Mouse (Mus musculus) neural tube, embryonic 14.5 days (tissue): ENCODE measurements around the gene Gm45711. TPM values are rescaled to one million over a fixed set of nuclear protein-coding genes. Genes with fewer than 3 reads are reported as not detected.
A peak's percentile ranks its signal among the peaks of the same experiment; 100 is the strongest.

Experiments used
- ATAC-seq: fragments of 200-750 bp; cut with Nextera tagmentation; 2 replicates; pipeline ENCODE4 v1.8.0; 2017; ENCODE audit warnings: low read depth, mild to moderate bottlenecking, moderate TSS enrichment, moderate library complexity
- H3K27ac ChIP-seq: fragments of 300-500 bp; sonication (generic); 2 replicates; pipeline ENCODE4 v1.5.1; 2014; ENCODE audit warnings: low read depth, mild to moderate bottlenecking, control low read depth, low read length, moderate library complexity, mixed read lengths
- H3K27me3 ChIP-seq: fragments of 300-500 bp; sonication (generic); 2 replicates; pipeline ENCODE4 v1.6.1; 2014; ENCODE audit warnings: low read length; ENCODE audit not compliant: control insufficient read depth, insufficient read depth
- H3K36me3 ChIP-seq: fragments of 300-500 bp; sonication (generic); 2 replicates; pipeline ENCODE4 v1.6.1; 2014; ENCODE audit warnings: low read length, mixed read lengths; ENCODE audit not compliant: control insufficient read depth, insufficient read depth
- H3K4me1 ChIP-seq: fragments of 300-500 bp; sonication (generic); 2 replicates; pipeline ENCODE4 v1.6.1; 2014; ENCODE audit warnings: low read length; ENCODE audit not compliant: control insufficient read depth, insufficient read depth
- H3K4me2 ChIP-seq: fragments of 300-500 bp; sonication (generic); 2 replicates; pipeline ENCODE4 v1.6.1; 2014; ENCODE audit warnings: mild to moderate bottlenecking, low read depth, low read length, control low read depth
- H3K4me3 ChIP-seq: fragments of 300-500 bp; sonication (generic); 2 replicates; pipeline ENCODE4 v1.5.1; 2014; ENCODE audit warnings: low read depth, low read length, control low read depth, mixed read lengths
- H3K9ac ChIP-seq: fragments of 300-500 bp; sonication (generic); replicated peaks from 2 replicates; pipeline ENCODE4 v1.6.1; 2014; ENCODE audit warnings: low read depth, mild to moderate bottlenecking, control low read depth, low read length, mixed read lengths
- H3K9me3 ChIP-seq: fragments of 300-500 bp; sonication (generic); 2 replicates; pipeline ENCODE4 v1.6.1; 2016; ENCODE audit warnings: low read length; ENCODE audit not compliant: control insufficient read depth
- WGBS: fragments of 180-500 bp; shearing (Covaris S2); extraction: QIAGEN DNeasy Blood & Tissue Kit; methylation state at CpG from one replicate; pipeline ENCODE4 v1.1.7; 2014; 5-methylcytosine and 5-hydroxymethylcytosine counted together
- polyA plus RNA-seq: library from polyadenylated mRNA; unstranded; fragments of >200 nt; fragmentation: Nextera tagmentation; extraction: Ambion mirVana; gene quantifications from 2 replicates; pipeline ENCODE4 v1.2.1, GENCODE M21; 2014

The Gm45711 gene
- polyA plus RNA-seq, 1 experiment from 2014 or later = not detected

DNA sequence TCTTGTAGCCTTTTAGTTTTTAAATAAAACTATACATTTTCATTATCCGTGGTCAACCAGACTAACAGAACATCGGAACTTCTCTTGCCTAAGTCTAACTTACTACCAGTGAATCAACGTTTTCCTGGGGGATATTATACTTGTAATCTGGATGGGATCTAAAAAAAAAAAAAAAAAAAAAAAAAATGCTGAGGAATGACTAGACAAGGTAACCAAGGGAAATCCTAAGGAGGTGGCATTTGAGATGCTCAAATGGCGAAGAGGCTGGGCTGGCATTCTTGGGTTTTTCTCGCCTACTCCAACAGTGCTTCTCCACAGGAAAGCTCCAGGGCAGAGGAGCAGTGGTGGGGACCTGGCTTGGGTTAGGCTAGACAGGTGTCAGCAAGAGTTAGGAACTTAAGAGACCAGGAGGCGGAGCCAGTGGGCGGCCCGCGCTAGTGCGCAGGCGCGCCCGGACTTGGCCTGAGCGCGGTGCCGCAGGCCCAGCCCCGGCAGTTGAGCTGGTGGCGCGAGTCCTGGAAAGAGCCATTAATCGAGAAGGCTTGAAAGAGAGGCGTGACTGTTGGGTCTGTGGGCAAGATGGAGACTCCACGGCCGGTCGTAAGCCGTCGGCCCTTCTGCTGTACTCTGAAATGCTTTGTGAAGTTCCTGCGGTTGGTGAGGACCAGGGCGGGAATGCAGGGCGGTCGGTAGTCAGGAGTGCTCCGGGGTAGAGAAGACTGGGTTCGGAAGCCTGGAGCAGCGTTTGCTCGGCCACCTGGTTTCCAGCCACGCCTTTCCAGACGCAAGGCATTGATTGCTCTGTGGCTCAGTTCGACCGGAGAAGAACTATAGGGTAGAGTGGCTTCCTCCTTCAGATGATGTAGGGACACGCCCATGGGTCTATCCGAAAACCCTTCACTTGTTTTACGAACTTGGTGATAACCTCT is 59.2 kb downstream of the Gm45711 start, which contains the start of gene Cklf:
Gene Cklf, plus strand, starts transcription at position 423 of the 929 bp plus-strand sequence.
- no peaks in the 10 kb centered on the region for H3K36me3 ChIP-seq
- WGBS = 4% methylated on average over 41 of the region's 41 CpGs
- peak; percentile 81 for ATAC-seq

DNA sequence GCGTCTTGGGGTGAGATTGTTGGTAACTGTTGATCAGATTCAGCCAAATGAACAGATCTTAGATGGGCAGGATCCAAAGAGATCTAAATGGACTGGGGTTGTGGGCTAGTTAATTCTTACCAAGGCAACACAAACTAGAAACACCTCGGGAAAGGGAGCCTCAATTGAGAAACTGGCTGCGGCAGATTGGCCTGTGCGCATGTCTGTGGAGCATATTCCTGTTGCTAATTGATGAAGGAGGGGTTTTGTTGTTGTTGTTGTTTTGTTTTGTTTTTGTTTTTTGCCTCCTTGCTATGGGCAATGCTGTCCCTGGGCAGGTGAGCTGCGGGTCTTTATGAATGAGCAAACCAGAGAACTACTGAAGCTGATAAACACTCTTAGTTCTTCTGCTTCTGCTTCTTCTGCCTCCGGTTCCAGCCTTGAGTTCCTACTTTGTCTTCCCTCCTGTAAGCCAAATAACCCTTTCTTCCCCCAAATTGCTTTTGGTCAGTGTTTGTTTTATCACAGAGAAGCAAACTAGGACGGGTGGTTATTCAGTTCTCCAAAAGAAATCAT is 60.4 kb downstream of the Gm45711 start:
- WGBS = 88% methylated on average over 7 of the region's 7 CpGs

More for the DNA sequence above, 59.2 kb downstream of the Gm45711 start, which contains the start of gene Cklf:
- Histone ChIP-seq H3K27ac (0 out of 2 replicates have a peak within 1 kb of the TSS, but pooled peaks have one; percentile 48), H3K9me3 (no peaks in the 10 kb centered on the region), H3K4me2 (peak within 1 kb of the TSS; percentile 66), H3K9ac (peak within 1 kb of the TSS; percentile 47), H3K4me3 (peak within 1 kb of the TSS; percentile 55), H3K27me3 (0 out of 2 replicates have a peak, but pooled peaks cover 3% of the 10 kb centered on the region), H3K4me1 (peaks cover 8% of the 10 kb centered on the region; the same call in 1 of the 2 replicates)

DNA sequence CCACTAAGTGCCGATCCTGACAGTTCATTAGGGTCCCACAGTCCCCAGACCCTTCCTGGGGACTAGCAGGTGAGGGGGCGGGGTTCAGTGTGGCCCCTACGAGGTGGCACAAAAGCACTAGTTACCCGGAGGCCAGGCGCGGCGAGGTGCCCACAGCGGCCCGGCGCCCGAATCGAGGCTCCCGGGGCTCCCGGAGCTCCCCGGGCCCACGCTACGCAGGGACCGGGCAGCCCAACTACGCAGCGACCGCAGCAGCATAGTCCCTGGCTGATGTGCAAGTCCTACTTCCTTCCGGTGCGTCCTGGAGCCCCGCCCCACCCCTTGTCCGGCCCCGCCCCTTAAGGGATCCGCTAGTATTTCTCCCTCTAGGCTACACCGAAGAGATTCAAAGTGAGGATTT is 61.6 kb downstream of the Gm45711 start, which contains the start of gene Tk2:
Gene Tk2, minus strand, starts transcription at position 283 of the 400 bp plus-strand sequence.
- Histone ChIP-seq H3K4me1 (peaks cover 8% of the 10 kb centered on the region; the same call in 1 of the 2 replicates), H3K9me3 (no peaks in the 10 kb centered on the region), H3K27me3 (0 out of 2 replicates have a peak, but pooled peaks cover 3% of the 10 kb centered on the region), H3K27ac (no peak within 1 kb of the TSS), H3K4me2 (peak within 1 kb of the TSS; percentile 61), H3K36me3 (0 out of 2 replicates have a peak, but pooled peaks cover 2% of the 10 kb centered on the region), H3K9ac (peak within 1 kb of the TSS; percentile 86), H3K4me3 (peak within 1 kb of the TSS; percentile 87)
- ATAC-seq = peak; percentile 94
- under 1% methylated on average over 28 of the region's 28 CpGs for WGBS

More for the DNA sequence above, 60.4 kb downstream of the Gm45711 start:
- Histone ChIP-seq H3K36me3 (no peaks in the 10 kb centered on the region), H3K27ac (no peak overlapping the region), H3K4me1 (peaks cover 8% of the 10 kb centered on the region; the same call in 1 of the 2 replicates), H3K27me3 (0 out of 2 replicates have a peak, but pooled peaks cover 3% of the 10 kb centered on the region), H3K9me3 (no peaks in the 10 kb centered on the region), H3K4me2 (no peak overlapping the region), H3K4me3 (no peak overlapping the region), H3K9ac (no peak overlapping the region)
- no peak for ATAC-seq

DNA sequence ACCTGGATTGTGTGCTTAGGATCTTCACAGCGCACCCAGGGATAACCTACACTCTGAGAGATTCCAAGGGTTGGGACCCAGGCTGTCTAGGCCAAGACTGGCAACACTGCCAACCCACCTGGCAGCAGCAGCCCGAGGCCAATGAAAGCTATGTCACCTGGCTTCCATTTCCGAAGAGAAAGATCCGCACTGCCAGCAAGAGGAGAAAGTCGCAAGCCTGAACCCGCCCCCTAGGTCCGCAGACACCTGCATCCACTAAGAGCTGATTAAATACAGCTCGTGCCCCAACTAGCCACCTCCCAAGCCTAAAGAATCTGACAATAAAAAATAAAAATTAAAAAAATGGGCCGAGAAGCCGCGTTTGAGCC is 62.0 kb downstream of the Gm45711 start:
- Histone ChIP-seq H3K4me3 (peak overlapping the region; percentile 87), H3K9ac (peak overlapping the region; percentile 86), H3K27me3 (0 out of 2 replicates have a peak, but pooled peaks cover 3% of the 10 kb centered on the region), H3K9me3 (no peaks in the 10 kb centered on the region), H3K4me2 (peak overlapping the region; percentile 61), H3K27ac (no peak overlapping the region), H3K4me1 (peaks cover 8% of the 10 kb centered on the region; the same call in 1 of the 2 replicates), H3K36me3 (peaks cover 6% of the 10 kb centered on the region; the same call in 1 of the 2 replicates)
- peak; percentile 12; the same call in 1 of the 2 replicates for ATAC-seq
- 3% methylated on average over 11 of the region's 11 CpGs for WGBS

DNA sequence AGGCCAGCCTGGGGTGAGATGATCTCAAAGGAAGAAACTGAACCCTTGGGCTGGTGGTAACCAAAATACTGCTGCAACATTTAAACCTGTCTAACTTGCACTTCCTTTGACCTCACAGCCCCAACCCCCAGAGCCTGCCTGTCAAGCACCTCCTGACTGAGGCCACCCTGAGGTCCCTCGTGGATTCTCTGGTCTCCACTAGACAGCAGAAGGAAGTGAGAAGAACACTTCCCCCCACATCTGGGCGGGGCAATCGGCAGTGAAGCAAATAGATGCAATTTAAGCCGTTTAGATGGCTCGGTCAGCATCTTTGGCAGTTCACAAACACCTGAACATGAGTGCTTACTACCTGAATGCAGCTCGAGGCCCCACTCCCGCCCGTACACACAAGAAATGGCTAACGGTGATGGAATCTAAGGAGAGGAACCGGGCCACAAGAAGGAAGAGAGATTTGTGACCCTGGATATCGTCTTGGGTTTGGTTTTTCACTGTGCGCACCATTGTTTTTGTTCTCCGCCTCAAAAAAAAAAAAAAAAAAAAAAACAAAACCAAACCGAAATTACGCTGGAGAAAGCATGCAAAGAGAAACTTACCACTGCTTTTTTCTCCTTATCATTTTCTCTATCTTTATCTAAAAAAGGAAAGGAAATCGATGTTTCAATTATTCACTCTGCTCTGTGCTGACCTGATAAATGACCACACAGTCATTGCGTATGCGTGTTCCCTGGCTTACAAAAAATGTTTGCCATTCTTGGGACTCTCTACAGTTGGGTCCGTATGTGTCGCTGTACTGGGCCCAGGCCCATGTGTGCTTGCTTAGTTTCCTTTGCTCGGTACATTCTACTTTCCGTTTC is 62.6 kb downstream of the Gm45711 start:
- H3K9me3 ChIP-seq = no peaks in the 10 kb centered on the region
- peaks cover 8% of the 10 kb centered on the region; the same call in 1 of the 2 replicates for H3K4me1 ChIP-seq
- H3K36me3 ChIP-seq = peaks cover 12% of the 10 kb centered on the region
- H3K27me3 ChIP-seq = 0 out of 2 replicates have a peak, but pooled peaks cover 3% of the 10 kb centered on the region
- no peak overlapping the region for H3K27ac ChIP-seq
- no peak for ATAC-seq
- H3K4me2 ChIP-seq = peak overlapping the region; percentile 61
- H3K4me3 ChIP-seq = peak overlapping the region; percentile 87
- WGBS = 73% methylated on average over 22 of the region's 22 CpGs
- H3K9ac ChIP-seq = peak overlapping the region; percentile 86; the same call in 1 of the 2 replicates

DNA sequence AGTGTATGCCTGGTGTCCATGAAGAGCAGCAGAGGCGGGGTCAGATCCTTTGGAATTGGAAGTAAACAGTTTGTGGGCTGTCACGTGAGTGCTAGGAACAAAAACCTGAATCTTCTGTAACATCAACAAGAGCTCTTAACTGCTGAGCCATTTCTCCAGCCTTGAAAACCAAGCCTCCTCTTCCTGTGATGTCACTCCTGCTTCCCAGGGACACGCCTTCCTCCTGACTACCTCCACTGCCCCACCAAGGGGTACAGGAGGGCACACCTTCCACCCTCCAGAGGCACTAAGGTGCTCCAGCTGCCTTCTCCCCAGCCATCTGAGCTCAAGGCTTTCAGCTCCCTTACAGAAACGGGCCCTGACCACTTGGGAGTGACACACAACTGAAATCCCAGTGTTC is 63.3 kb downstream of the Gm45711 start:
- ATAC-seq = no peak
- Histone ChIP-seq H3K4me2 (no peak overlapping the region), H3K9me3 (no peaks in the 10 kb centered on the region), H3K27me3 (0 out of 2 replicates have a peak, but pooled peaks cover 3% of the 10 kb centered on the region), H3K36me3 (peaks cover 19% of the 10 kb centered on the region), H3K4me1 (peaks cover 8% of the 10 kb centered on the region; the same call in 1 of the 2 replicates), H3K27ac (no peak overlapping the region), H3K4me3 (no peak overlapping the region), H3K9ac (no peak overlapping the region)
- WGBS = 93% methylated on average over 4 of the region's 4 CpGs

DNA sequence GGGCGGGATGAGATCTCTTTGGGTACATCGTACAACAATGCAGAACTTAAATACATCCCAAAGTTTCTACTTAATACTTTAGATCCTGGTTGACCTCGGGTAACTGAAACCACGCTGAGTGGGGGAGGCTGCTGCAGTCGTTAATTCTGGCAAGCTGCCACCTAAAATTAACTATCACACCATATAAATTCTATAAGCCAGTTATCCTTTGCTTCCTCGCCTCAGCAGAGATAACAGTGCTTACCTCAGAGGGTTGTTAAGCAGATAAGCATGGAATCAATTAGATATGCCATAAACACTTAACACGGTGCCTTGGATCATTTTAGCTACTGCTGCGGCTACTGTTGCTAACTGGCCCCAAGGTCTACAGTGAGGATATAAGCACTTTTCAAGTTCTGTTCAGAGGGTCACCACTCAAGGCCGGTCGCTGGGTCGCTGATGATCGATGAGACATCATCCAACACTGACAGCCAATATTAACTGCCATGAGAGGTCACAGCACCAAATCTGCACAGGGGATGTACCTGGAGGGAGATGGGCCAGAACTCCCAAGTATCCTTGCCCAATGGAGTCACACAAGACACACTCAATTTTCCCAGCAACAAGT is 67.7 kb downstream of the Gm45711 start:
- Histone ChIP-seq H3K9me3 (no peaks in the 10 kb centered on the region), H3K9ac (no peak overlapping the region), H3K27me3 (no peaks in the 10 kb centered on the region), H3K4me1 (no peaks in the 10 kb centered on the region; the same call in 1 of the 2 replicates), H3K36me3 (peaks cover 45% of the 10 kb centered on the region), H3K27ac (no peak overlapping the region), H3K4me3 (no peak overlapping the region), H3K4me2 (no peak overlapping the region)
- WGBS = 77% methylated on average over 12 of the region's 12 CpGs
- no peak for ATAC-seq

DNA sequence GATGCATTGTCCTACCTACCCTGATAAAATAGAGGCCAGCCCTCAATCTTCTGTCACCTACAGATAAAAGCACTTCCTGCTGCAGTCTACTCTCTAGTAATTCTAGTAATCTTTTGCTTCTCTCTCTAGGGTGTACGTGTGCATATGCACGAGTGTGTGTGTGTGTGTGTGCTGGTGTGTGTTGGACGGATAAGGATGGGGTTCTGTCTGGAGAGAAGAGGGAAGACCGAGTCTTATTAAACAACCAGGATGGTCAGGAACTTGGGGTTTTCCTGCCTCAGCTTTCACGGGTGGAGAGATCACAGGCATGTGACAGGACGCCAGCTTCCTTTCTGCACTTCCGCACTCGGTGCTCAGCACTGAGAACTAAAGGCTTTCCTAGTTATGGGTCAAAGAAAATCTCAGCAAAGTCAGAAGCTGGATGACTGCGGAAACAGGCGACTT is 70.4 kb downstream of the Gm45711 start:
- H3K4me1 ChIP-seq = no peaks in the 10 kb centered on the region
- no peaks in the 10 kb centered on the region for H3K9me3 ChIP-seq
- 88% methylated on average over 10 of the region's 10 CpGs for WGBS
- no peak overlapping the region for H3K4me2 ChIP-seq
- H3K9ac ChIP-seq = no peak overlapping the region
- no peak overlapping the region for H3K27ac ChIP-seq
- peaks cover 66% of the 10 kb centered on the region for H3K36me3 ChIP-seq
- H3K27me3 ChIP-seq = no peaks in the 10 kb centered on the region
- H3K4me3 ChIP-seq = no peak overlapping the region
- no peak for ATAC-seq
